Mouse (Mus musculus) neural tube, embryonic 12.5 days (tissue): ENCODE measurements at regions not wholly inside any gene's neighbourhood (a gene's known extent, or its start where the extent isn't known, plus 50 kb on each side); places are given as distances from the start of the nearest gene placed in this dataset.

ENCODE experiments used
- ATAC-seq: fragments of 200-750 bp; cut with Nextera tagmentation; 2 replicates; pipeline ENCODE4 v1.8.0; 2017; ENCODE audit warnings: low read depth, mild to moderate bottlenecking, moderate TSS enrichment, moderate library complexity; ENCODE audit not compliant: low FRiP score
- H3K27ac ChIP-seq: fragments of 300-500 bp; sonication (generic); 2 replicates; pipeline ENCODE4 v1.5.1; 2016
- H3K27me3 ChIP-seq: fragments of 300-500 bp; sonication (generic); replicated peaks from 2 replicates; pipeline ENCODE4 v1.6.1; 2016; ENCODE audit warnings: mild to moderate bottlenecking
- H3K36me3 ChIP-seq: fragments of 300-500 bp; sonication (generic); 2 replicates; pipeline ENCODE4 v1.6.1; 2016; ENCODE audit warnings: mild to moderate bottlenecking
- H3K4me1 ChIP-seq: fragments of 300-500 bp; sonication (generic); 2 replicates; pipeline ENCODE4 v1.6.1; 2016
- H3K4me2 ChIP-seq: fragments of 300-500 bp; sonication (generic); replicated peaks from 2 replicates; pipeline ENCODE4 v1.6.1; 2016; ENCODE audit warnings: mild to moderate bottlenecking
- H3K4me3 ChIP-seq: fragments of 300-500 bp; sonication (generic); 2 replicates; pipeline ENCODE4 v1.5.1; 2016
- H3K9ac ChIP-seq: fragments of 300-500 bp; sonication (generic); 2 replicates; pipeline ENCODE4 v1.6.1; 2016; ENCODE audit warnings: mild to moderate bottlenecking
- H3K9me3 ChIP-seq: fragments of 300-500 bp; sonication (generic); 2 replicates; pipeline ENCODE4 v1.6.1; 2016; ENCODE audit warnings: mild to moderate bottlenecking
- WGBS: fragments of 180-500 bp; shearing (Covaris S2); methylation state at CpG from one replicate; pipeline ENCODE4 v1.1.7; 2016; 5-methylcytosine and 5-hydroxymethylcytosine counted together

GRCm38 (mm10) chr6:94413987-94414360, 86.2 kb upstream of the Slc25a26 start:
- Histone ChIP-seq H3K9ac (no peak overlapping the region), H3K27ac (no peak overlapping the region), H3K36me3 (no peaks in the 10 kb centered on the region), H3K9me3 (no peaks in the 10 kb centered on the region), H3K4me2 (no peak overlapping the region), H3K4me3 (no peak overlapping the region), H3K4me1 (no peaks in the 10 kb centered on the region), H3K27me3 (no peaks in the 10 kb centered on the region)
- ATAC-seq: no peak
- WGBS: 78% methylated on average over 5 of the region's 5 CpGs

DNA sequence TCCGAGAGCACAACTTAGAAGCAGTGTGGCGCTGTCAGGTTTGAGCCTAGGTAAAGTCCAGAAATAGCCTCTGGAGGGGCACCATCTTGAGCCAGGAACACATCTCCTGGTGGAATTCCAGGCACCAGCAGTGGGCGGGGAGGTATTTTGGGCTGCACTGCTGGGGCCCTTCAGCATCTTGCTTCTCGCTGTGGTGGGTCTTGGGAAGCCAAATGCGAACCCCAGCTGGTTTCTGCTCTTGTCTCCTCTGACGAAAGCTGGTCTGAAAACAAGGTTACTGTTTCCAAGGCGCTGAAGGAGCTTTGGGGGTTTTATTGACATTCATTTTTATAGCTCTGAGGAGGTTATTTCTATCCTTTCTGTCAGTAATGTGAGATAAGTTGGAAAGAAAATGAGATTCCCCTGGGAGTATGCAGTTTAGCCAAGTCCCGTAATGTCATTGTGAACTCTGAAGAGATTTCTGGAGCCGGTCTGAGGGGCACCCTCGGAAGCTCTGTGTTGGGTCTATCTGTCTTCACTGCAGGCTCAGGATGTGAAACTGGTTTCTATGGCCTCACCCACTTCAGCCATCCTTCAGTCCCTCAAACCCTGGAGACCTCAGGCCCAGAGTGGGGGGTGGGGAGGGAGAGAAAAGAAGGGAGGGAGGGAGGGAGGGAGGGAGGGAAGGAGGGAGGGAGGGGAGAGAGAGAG, 86.7 kb upstream of the Slc25a26 start:
- Histone ChIP-seq H3K27me3 (no peaks in the 10 kb centered on the region), H3K4me2 (no peak overlapping the region), H3K36me3 (no peaks in the 10 kb centered on the region), H3K27ac (no peak overlapping the region), H3K4me1 (no peaks in the 10 kb centered on the region), H3K9ac (no peak overlapping the region), H3K9me3 (no peaks in the 10 kb centered on the region), H3K4me3 (no peak overlapping the region)
- ATAC-seq: no peak
- 72% methylated on average over 10 of the region's 10 CpGs for WGBS

- no peak for ATAC-seq
- Histone ChIP-seq H3K27me3 (no peaks in the 10 kb centered on the region), H3K4me3 (no peak overlapping the region), H3K4me1 (no peaks in the 10 kb centered on the region), H3K4me2 (no peak overlapping the region), H3K27ac (no peak overlapping the region), H3K36me3 (no peaks in the 10 kb centered on the region), H3K9me3 (no peaks in the 10 kb centered on the region), H3K9ac (no peak overlapping the region)
- whole genome bisulfite sequencing: 83% methylated on average over 7 of the region's 7 CpGs
Measured at GRCm38 (mm10) chr6:94412341-94412740, 87.8 kb upstream of the Slc25a26 start.

DNA sequence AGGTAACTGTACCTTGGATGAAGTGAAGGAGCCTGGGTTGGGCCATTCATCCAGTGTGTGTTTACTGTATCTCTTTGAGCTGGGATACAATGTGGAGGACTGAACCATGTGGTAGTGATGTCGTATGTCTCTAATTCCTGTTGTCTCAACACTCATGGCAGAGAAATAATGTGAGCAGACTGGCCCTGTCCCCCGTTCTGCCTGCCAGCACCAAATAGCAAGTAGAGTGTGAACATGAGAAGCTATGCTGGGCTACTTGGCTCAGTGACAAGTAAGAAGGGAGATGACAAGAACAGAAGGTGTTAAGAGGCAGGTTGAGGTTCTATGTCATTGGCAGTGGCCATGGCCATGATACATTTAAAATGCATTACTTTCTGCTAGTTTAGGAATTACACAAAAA, 89.7 kb upstream of the Slc25a26 start:
- H3K4me1 ChIP-seq: no peaks in the 10 kb centered on the region
- H3K9ac ChIP-seq: no peak overlapping the region
- H3K27ac ChIP-seq: no peak overlapping the region
- no peaks in the 10 kb centered on the region for H3K36me3 ChIP-seq
- ATAC-seq: no peak
- H3K4me3 ChIP-seq: no peak overlapping the region
- no peaks in the 10 kb centered on the region for H3K27me3 ChIP-seq
- no peak overlapping the region for H3K4me2 ChIP-seq
- no peaks in the 10 kb centered on the region for H3K9me3 ChIP-seq
- 81% methylated on average over 2 of the region's 2 CpGs for WGBS

DNA sequence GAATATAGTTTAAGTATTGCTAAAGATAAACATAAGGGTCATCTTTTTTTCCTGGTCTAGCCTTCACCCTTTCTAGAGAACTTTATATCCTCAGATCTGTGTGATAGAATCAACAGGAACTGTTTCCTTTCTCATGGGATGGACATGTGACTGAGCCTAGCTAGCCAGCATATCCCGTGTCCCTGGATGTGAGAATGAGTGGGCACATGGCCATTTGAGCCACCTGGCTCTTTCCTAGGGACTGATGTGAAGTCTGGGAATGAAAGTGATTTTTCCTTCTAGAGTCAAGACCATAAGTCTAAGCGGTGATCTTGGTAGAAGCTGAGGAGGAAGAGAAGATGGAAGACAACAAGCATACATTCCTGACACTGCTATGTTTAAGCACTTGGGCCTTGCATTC, 91.1 kb upstream of the Slc25a26 start:
- H3K27me3 ChIP-seq: no peaks in the 10 kb centered on the region
- 90% methylated on average over 2 of the region's 2 CpGs for WGBS
- H3K27ac ChIP-seq: no peak overlapping the region
- H3K9me3 ChIP-seq: no peaks in the 10 kb centered on the region
- H3K9ac ChIP-seq: no peak overlapping the region
- H3K4me1 ChIP-seq: no peaks in the 10 kb centered on the region
- no peak overlapping the region for H3K4me2 ChIP-seq
- no peak for ATAC-seq
- H3K36me3 ChIP-seq: no peaks in the 10 kb centered on the region
- H3K4me3 ChIP-seq: no peak overlapping the region

DNA sequence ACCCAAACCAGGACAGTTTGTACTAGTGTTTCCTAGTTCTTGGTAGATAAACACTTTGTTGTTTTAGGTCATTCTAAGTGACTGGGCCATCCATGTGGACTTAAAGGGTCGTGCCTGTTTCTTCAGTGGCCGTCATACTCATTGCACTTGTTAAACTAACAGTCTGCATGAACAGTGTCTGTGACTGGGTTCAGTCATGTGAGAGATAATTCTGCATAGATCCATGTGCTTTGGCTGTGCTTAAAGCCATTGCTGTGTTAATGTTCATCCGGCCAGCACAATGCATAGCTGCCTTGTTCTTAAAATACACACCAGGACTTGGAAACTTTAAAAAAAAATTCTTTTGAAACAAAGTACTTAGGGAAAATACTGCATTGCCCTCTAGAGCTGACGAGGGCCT, 92.4 kb upstream of the Slc25a26 start:
- peaks cover 6% of the 10 kb centered on the region; the same call in 1 of the 2 replicates for H3K27me3 ChIP-seq
- H3K4me2 ChIP-seq: no peak overlapping the region
- H3K27ac ChIP-seq: no peak overlapping the region
- H3K9ac ChIP-seq: no peak overlapping the region
- WGBS: 32% methylated on average over 4 of the region's 4 CpGs
- no peak for ATAC-seq
- no peaks in the 10 kb centered on the region for H3K9me3 ChIP-seq
- no peaks in the 10 kb centered on the region for H3K36me3 ChIP-seq
- H3K4me1 ChIP-seq: no peaks in the 10 kb centered on the region
- H3K4me3 ChIP-seq: no peak overlapping the region

- Histone ChIP-seq H3K36me3 (no peaks in the 10 kb centered on the region), H3K9ac (no peak overlapping the region), H3K9me3 (no peaks in the 10 kb centered on the region), H3K27ac (no peak overlapping the region), H3K4me3 (no peak overlapping the region), H3K4me1 (peaks cover 16% of the 10 kb centered on the region), H3K27me3 (peaks cover 6% of the 10 kb centered on the region; the same call in 1 of the 2 replicates), H3K4me2 (no peak overlapping the region)
- no peak for ATAC-seq
- WGBS: 91% methylated on average over 8 of the region's 8 CpGs
Measured at GRCm38 (mm10) chr6:94405371-94406076, 94.6 kb upstream of the Slc25a26 start.

DNA sequence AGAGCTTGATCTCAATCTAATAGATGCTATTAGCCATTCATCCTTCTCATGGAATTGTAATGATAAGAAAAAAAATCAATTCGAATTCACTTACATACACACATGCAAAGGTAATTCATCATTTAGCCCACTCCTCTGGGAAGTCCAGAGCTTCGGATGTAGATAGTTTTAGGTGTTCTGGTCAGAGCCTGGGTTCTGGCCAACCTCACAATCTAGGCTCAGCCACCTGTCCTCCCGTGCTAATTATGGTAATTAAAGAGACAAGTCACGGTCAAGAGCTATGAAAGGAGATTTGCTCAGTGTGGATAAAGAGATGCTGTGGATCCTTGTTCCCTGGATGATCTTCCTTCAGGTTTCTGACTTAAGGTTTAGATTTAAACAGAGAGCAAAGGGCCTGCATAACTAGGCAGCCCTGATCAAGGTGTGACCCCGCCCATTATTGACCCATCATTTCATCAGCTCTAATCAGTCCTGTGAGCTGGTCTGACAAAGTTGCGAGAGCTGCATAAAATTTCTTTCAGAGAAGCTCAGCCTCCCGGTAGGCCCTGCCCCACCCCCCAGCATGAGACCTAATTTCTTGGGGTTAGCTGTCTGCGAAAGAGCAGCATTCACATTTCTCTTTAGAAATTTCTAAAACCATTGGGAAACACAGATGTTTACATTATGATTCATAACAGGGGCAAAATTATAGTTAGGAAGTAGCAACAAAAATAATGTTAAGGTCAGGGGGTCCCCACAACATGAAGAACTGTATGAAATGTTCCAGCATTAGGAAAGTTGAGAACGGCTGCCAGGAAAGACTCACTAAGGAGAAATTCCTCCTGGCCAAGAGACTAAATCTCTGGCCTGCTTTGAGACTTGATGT, 98.3 kb upstream of the Slc25a26 start:
- no peak overlapping the region for H3K4me3 ChIP-seq
- peaks cover 10% of the 10 kb centered on the region; the same call in 1 of the 2 replicates for H3K27me3 ChIP-seq
- ATAC-seq: peak; percentile 30
- no peak overlapping the region for H3K9ac ChIP-seq
- WGBS: 45% methylated on average over 9 of the region's 9 CpGs
- no peak overlapping the region for H3K27ac ChIP-seq
- peak overlapping the region; percentile 53 for H3K4me2 ChIP-seq
- H3K9me3 ChIP-seq: no peaks in the 10 kb centered on the region
- peaks cover 19% of the 10 kb centered on the region for H3K4me1 ChIP-seq
- no peaks in the 10 kb centered on the region for H3K36me3 ChIP-seq

DNA sequence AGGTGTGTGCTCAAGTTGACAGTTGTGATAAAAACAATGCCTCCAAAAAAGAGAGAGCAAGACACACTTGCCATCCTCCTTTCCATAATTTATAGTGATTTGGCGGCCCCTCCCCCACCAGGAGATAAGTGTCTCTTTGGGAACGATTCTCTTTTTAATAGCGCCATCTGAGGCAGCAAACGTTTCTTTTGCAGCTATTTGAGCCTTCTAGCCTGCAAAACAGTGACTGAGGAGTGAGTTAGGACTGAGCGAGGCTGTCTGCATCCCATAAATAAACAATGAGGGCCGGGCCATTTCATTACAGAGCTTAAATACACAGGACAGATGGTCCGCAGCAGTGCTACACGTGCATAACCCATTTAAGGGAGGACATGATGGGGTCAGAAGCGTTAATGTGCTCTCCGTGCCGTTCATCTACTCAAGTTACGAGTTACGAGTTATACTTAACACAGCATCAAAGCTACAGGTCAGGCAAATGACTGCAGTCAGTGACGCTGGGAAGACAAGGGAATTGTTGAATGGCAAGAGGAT, 99.0 kb upstream of the Slc25a26 start:
- peak; percentile 94 for ATAC-seq
- Histone ChIP-seq H3K27ac (no peak overlapping the region), H3K4me1 (peaks cover 19% of the 10 kb centered on the region), H3K9ac (no peak overlapping the region), H3K36me3 (no peaks in the 10 kb centered on the region), H3K9me3 (no peaks in the 10 kb centered on the region), H3K4me3 (no peak overlapping the region), H3K4me2 (peak overlapping the region; percentile 53), H3K27me3 (peaks cover 10% of the 10 kb centered on the region; the same call in 1 of the 2 replicates)
- 5% methylated on average over 14 of the region's 14 CpGs for WGBS

DNA sequence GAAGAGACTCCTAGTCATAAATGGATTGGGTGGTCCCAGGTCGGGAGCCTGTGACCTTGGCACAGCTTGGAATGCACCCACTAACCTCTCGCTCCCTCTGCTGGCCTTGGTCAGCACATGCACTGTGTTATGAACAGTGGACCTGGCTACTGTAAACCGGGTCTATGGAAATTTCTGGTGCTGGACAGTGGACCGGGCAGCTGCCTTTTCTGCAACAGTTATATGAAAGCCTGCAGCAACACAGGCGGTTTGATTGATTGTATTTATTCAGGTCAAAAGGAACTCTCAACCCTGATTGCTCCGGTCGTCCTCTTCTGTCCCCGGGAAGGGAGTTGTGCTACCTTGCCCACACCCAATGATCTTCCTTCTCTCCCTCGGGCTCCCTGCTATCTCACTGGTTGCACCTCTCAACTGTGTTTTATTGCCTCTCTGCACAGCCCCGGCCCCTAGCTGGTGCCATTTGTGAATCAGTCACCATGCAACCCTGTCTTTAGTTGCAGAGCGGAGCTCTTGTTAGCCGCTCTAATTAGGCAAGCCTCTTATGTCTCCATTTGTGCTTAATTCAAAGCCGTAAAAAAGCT, 99.6 kb upstream of the Slc25a26 start:
- Histone ChIP-seq H3K4me2 (peak overlapping the region; percentile 53), H3K27ac (no peak overlapping the region), H3K36me3 (no peaks in the 10 kb centered on the region), H3K4me3 (no peak overlapping the region), H3K4me1 (peaks cover 19% of the 10 kb centered on the region), H3K9ac (no peak overlapping the region), H3K27me3 (peaks cover 10% of the 10 kb centered on the region; the same call in 1 of the 2 replicates), H3K9me3 (no peaks in the 10 kb centered on the region)
- 8% methylated on average over 13 of the region's 13 CpGs for WGBS
- ATAC-seq: peak; percentile 82

- no peaks in the 10 kb centered on the region for H3K36me3 ChIP-seq
Measured at GRCm38 (mm10) chr6:94391134-94391533, 107.4 kb upstream of the Magi1 start.

GRCm38 (mm10) chr6:94390403-94390802, 106.7 kb upstream of the Magi1 start:
- no peak overlapping the region for H3K4me2 ChIP-seq
- ATAC-seq: no peak
- 80% methylated on average over 2 of the region's 2 CpGs for WGBS
- no peak overlapping the region for H3K4me3 ChIP-seq
- no peak overlapping the region for H3K9ac ChIP-seq
- no peaks in the 10 kb centered on the region for H3K27me3 ChIP-seq
- no peak overlapping the region for H3K27ac ChIP-seq
- no peaks in the 10 kb centered on the region for H3K4me1 ChIP-seq
- no peaks in the 10 kb centered on the region for H3K9me3 ChIP-seq
- no peaks in the 10 kb centered on the region for H3K36me3 ChIP-seq

More at GRCm38 (mm10) chr6:94391134-94391533, 107.4 kb upstream of the Magi1 start:
- ATAC-seq: no peak
- Histone ChIP-seq H3K27ac (no peak overlapping the region), H3K4me1 (no peaks in the 10 kb centered on the region), H3K4me3 (no peak overlapping the region), H3K4me2 (no peak overlapping the region), H3K9me3 (no peaks in the 10 kb centered on the region), H3K9ac (no peak overlapping the region), H3K27me3 (no peaks in the 10 kb centered on the region)
- 67% methylated on average over 5 of the region's 5 CpGs for WGBS
